Mouse (Mus musculus) testis, adult 2 months (tissue): Measurements from ENCODE around the gene Chchd6.

Source experiments
- CTCF ChIP-seq: fragments of 200-500 bp; IDR thresholded peaks from 2 replicates; pipeline ENCODE4 v1.5.1; 2012; ENCODE audit warnings: low read depth, mild to moderate bottlenecking, inconsistent platforms, low read length, moderate library complexity; ENCODE audit not compliant: control insufficient read depth, insufficient read depth, insufficient replicate concordance
- POLR2A ChIP-seq: fragments of 200-500 bp; IDR thresholded peaks from 2 replicates; pipeline ENCODE4 v1.6.1; 2012; ENCODE audit warnings: low read depth, mild to moderate bottlenecking, inconsistent platforms, low read length, moderate library complexity; ENCODE audit not compliant: control insufficient read depth

- TF ChIP-seq CTCF: no peak
- TF ChIP-seq POLR2A: no peak
Observed at GRCm38 (mm10) chr6:89378264-89378663, 217.2 kb downstream of the Chchd6 start.
